Mouse (Mus musculus) E14TG2a.4 (cell line): Measurements from ENCODE around the gene Mfsd9.

Experiments
- CTCF ChIP-seq: conservative IDR thresholded peaks from 2 replicates; pipeline ENCODE4 v1.5.1; 2014; ENCODE audit warnings: low read length
- NANOG ChIP-seq: IDR thresholded peaks from 2 replicates; pipeline ENCODE4 v1.6.1; 2014; ENCODE audit warnings: borderline replicate concordance, low read length, mixed read lengths

GRCm38 (mm10) chr1:40728636-40729035 is 61.9 kb downstream of the Mfsd9 start:
- TF ChIP-seq CTCF (no peak), NANOG (no peak)
